Mouse (Mus musculus) regulatory T cell (primary cell): ENCODE measurements around the gene Txndc2.
"Not testable (repeated sequence)": the region's sequence is repeated elsewhere in the genome, so short reads cannot be mapped to it uniquely, and the experiment has no call there.

Source experiments
- in situ Hi-C: fragments of 300-600 bp; cut with MboI, MseI; formaldehyde crosslinking; loops from one replicate; pipeline ENCODE4 v1.15.1; 2025; ENCODE audit warnings: high pct_unique_total_duplicates

Txndc2 gene

GRCm38 (mm10) chr17:65656731-65657130 lies 14.8 kb upstream of the Txndc2 start:
- in situ Hi-C loops: no loop called here

DNA sequence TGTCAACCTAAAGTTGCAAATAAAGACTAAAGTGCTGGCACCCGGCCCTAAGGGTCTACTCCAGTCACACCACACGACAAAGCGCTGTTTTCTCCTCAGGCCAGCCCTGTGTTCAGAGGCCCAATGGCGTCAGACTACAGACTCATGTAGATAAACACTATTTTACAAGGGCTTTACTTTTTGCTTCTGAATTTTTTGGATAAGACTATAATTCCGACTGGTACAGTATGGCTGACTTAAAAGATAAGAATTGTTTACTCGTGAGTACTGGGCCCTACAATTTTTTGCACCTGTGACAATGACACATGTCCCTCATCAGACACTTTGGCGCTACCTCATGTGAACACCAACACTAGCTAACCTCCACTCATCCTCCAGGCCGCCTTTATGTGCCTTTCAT lies 14.1 kb upstream of the Txndc2 start:
- in situ Hi-C loops: no loop called here

- in situ Hi-C loops: no loop called here
Observed at GRCm38 (mm10) chr17:65655608-65656007, 13.6 kb upstream of the Txndc2 start.

DNA sequence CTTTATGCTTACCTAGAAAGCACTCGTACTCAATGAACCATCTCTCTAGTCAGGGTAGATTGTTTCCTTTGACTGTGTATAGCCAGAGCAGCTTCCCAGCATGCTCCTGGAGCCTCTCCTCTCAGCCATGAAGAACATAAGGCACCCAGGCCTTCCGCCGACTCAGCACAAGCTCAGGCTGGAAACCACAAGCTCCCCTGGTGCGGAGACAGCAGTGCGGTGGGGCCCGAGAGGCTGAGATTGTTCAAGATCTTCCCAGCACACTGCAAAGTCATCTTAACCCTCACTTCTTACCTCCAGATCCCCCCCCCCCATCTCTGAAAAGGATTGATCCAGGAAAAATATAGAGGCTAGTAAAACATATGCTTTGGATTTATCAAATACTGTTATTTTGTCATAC lies 8.6 kb upstream of the Txndc2 start:
- in situ Hi-C loops: no loop called here

GRCm38 (mm10) chr17:65649175-65649493 lies 7.2 kb upstream of the Txndc2 start:
- in situ Hi-C loops: no loop called here

- in situ Hi-C loops: no loop called here
Observed at GRCm38 (mm10) chr17:65648371-65649174, 6.6 kb upstream of the Txndc2 start.

- in situ Hi-C loops: no loop called here
Observed at GRCm38 (mm10) chr17:65647961-65648360, 6.0 kb upstream of the Txndc2 start.

DNA sequence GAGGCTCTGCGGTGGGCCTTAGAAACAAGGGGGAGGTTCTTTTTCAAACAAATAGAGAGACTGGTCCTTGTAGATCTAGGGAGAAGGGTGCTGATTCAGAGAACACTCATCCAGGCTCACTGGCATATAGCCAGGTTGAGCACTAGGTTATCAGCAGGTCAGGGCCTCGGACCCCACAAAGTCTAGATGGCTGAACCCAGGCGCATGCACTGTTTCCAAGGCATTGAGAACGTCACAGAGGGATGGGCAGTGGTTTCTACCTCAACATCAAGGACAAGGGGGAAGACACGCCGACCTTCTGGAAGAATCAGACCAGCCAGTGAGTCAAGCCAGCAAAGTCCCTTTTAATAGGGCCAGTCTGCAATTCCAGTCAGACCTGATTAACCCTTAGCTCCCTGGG lies 5.3 kb upstream of the Txndc2 start:
- in situ Hi-C loops: no loop called here

GRCm38 (mm10) chr17:65643579-65643978 lies 1.6 kb upstream of the Txndc2 start:
- in situ Hi-C loops: no loop called here

DNA sequence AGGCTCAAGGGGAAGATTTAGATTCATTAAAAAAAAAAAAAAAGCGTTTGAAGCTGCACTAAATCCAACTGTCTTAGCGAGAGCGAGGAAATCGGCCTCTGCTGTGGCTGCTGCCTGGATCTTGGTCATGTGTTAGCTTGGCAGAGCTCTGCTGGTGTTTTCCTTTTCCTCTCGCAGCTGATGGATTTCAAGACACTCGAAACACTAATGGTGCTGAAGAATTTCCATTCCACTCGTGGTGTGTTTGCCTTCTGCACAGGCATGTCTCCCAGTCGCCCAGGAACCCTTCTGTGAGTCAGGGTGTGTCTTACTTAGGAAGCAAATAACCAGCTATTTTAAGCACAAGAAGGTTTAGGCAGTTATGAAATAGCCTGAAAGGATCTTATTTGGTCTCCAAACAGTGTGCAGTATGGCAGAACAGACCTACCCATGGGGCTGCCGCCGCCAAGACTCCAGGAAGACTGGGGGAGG lies 1.1 kb upstream of the Txndc2 start:
- in situ Hi-C loops: no loop called here

- in situ Hi-C loops: no loop called here
Observed at GRCm38 (mm10) chr17:65642578-65642991, 617 bp upstream of the Txndc2 start.

DNA sequence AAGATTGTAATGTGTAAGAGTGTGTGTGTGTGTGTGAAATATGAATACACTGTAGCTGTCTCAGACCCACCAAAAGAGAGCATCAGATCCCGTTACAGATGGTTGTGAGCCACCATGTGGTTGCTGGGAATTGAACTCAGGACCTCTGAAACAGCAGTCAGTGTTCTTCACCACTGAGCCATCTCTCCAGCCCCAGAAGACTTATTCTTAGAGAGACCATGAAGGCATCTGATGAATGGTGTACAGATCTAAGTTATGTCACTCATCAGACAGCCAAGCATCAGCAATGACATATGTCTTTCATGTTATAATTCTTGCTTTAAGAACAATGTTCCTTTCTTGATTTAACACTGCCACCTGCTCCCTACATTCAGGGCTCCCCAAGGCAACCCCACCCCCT lies 2.8 kb downstream of the Txndc2 start:
- in situ Hi-C loops: no loop called here

DNA sequence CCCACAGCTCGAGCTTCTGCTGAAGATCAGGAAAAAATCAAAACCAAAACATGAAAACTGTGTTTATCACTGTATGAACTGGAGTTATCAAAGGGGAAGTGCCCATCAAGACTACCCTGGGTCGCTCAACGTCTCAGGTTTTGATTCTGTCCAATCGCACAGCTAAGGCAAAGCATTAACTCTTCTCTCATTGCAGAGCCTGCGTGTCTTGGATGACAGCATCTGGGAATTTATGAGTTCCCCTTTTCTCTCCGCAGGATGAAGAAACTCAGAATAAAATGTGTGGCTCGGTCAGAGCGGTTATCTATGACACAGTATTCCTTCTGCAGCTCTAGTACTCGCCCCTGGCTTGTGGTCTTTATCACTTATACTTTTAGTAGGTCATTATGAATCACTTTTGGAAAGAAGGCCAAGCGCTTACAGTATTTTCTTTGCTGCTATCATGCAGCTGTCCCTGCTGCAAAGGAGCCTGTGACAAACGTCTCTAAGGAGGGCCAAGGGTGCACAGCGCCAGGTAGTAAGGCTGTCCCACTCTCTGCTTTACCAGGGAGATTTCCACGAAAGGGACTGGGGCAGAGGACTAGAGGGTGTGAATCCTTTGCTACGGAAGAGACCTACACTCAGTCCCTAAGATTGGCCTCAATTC lies 6.1 kb downstream of the Txndc2 start:
- in situ Hi-C loops: no loop called here

DNA sequence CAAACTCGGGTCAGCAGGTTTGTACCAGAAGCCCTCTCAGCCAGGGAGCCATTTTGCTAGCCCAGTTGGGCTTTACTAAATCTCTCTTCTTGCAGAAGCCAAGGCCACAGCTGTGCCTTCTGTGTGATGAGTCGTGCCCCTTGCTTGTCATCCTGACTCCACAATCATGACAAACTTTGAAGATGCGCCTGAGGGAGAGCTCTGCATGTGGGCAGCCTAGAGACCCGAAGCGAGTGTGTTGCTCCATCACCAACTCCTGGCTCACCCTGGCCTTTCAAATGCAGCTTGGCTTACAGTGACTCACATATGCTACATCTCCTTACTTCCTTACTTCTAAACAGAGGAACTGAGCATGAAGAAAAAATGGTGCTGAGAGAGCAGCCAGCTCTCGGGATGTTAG lies 12.0 kb downstream of the Txndc2 start:
- in situ Hi-C loops: no loop called here

DNA sequence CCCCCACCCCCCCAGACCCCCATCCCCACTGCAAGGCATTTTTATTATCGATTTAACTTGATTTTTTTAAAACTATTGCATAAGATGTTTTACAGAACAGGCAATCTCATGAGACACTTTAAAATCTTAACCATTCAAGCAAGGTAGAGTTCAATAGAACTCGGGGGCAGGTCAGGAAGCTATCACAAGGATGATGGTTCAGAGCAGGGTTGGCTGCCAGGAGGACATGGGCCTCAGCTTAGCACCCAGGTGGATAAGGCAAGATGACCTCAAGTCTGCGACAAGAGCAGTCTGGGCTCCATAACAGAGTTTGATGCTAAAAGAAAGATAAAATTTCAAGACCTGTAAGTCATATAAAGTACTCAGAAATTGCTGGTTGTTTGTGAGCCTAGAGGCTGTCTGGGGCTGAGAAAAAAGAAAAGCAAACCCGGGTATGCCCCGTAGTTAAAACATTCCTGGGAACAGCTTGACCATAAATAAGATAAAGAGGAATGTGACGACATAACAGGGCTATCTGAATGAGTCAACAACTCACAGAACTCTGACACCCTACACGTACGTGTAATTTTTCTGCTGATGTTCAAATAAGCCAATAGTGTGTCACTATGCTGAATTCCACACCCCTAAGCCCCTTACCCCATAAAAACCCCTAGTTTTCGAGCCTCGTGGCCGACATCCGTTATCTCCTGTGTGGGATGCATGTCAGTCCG lies 13.0 kb downstream of the Txndc2 start:
- in situ Hi-C loops: not testable (repeated sequence)

DNA sequence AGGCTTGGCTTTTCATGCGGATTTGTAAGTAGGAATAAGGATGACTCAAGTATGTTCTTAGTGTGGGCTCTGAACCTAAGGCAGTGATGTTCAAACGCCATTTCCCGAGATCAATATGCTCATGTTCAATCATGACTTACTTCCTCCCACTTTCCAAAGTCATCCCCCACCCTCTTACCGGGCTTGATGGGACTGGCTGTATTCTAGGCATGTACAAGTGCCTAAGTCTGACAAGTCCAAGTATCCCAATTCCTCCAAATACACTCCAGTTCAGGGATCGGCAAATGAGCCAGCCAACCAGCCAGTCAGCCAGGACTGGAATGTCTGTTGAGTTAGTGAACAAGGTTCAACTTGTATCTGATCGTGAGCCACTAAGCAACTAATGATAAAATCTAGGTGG lies 15.7 kb downstream of the Txndc2 start:
- in situ Hi-C loops: no loop called here

- in situ Hi-C loops: no loop called here
Observed at GRCm38 (mm10) chr17:65625563-65625962, 16.4 kb downstream of the Txndc2 start.

DNA sequence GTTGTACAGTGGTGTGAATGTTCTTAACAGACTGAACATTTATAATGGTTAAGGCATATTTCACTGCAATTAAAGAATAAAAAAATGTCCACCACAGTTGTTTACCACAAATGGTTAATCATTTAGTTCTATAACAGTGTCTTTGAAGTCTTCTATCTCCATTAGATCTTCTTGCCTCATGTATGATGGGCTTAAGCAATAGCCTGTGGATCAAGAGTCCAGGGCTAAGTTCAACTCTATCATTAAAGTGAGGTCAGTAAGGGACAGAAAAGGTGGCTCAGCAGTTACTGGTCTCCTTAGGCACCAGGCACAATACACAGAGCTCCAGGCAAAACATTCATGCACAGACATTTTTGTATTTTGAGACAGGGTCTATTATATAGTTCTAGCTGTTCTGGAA lies 18.8 kb downstream of the Txndc2 start:
- in situ Hi-C loops: loop anchor here (25.0 kb wide), 1 partner anchor 889 kb away; the partner anchor contains the start of gene Rab12

GRCm38 (mm10) chr17:65618431-65618830 lies 23.5 kb downstream of the Txndc2 start:
- in situ Hi-C loops: loop anchor here (10.0 to 25.0 kb wide), 3 partner anchors 156 to 894 kb away; partner anchors contain the start of genes Rab12 and Rab31

- in situ Hi-C loops: loop anchor here (10.0 to 25.0 kb wide), 3 partner anchors 159 to 897 kb away; partner anchors contain the start of genes Rab12 and Rab31
Observed at GRCm38 (mm10) chr17:65615678-65616077, 26.3 kb downstream of the Txndc2 start.

- in situ Hi-C loops: loop anchor here (10.0 to 25.0 kb wide), 3 partner anchors 160 to 898 kb away; partner anchors contain the start of genes Rab12 and Rab31
Observed at GRCm38 (mm10) chr17:65614431-65614830, 27.5 kb downstream of the Txndc2 start.
